Mouse (Mus musculus) forebrain, postnatal 0 days (tissue): ENCODE results near the gene Irf6. TPM values are rescaled to one million over a fixed set of nuclear protein-coding genes. Genes with fewer than 3 reads are reported as not detected.

ENCODE experiments used
- ATAC-seq: fragments of 200-750 bp; cut with Nextera tagmentation; 2 replicates; pipeline ENCODE4 v1.8.0; 2017; ENCODE audit warnings: mild to moderate bottlenecking, moderate library complexity
- DNase-seq: peaks from one replicate; pipeline ENCODE4 v3.0.0-alpha.2; 2015
- H3K27ac ChIP-seq: fragments of 300-500 bp; sonication (generic); 2 replicates; pipeline ENCODE4 v1.5.1; 2014; ENCODE audit warnings: low read depth, mild to moderate bottlenecking, antibody characterized with exemption, low read length, moderate library complexity, mixed read lengths
- H3K27me3 ChIP-seq: fragments of 300-500 bp; sonication (generic); 2 replicates; pipeline ENCODE4 v1.6.1; 2014; ENCODE audit warnings: mild to moderate bottlenecking, low read length, mixed read lengths; ENCODE audit not compliant: insufficient read depth
- H3K36me3 ChIP-seq: fragments of 300-500 bp; sonication (generic); 2 replicates; pipeline ENCODE4 v1.6.1; 2014; ENCODE audit warnings: mild to moderate bottlenecking, moderate library complexity; ENCODE audit not compliant: insufficient read depth
- H3K4me1 ChIP-seq: fragments of 300-500 bp; sonication (generic); 2 replicates; pipeline ENCODE4 v1.6.1; 2014; ENCODE audit warnings: antibody characterized with exemption; ENCODE audit not compliant: insufficient read depth
- H3K4me2 ChIP-seq: fragments of 300-500 bp; sonication (generic); 2 replicates; pipeline ENCODE4 v1.6.1; 2014; ENCODE audit warnings: low read depth, mild to moderate bottlenecking, moderate library complexity
- H3K4me3 ChIP-seq: fragments of 300-500 bp; sonication (generic); 2 replicates; pipeline ENCODE4 v1.5.1; 2014; ENCODE audit warnings: low read depth, low read length, mixed read lengths
- H3K9ac ChIP-seq: fragments of 300-500 bp; sonication (generic); 2 replicates; pipeline ENCODE4 v1.6.1; 2014; ENCODE audit warnings: mild to moderate bottlenecking
- H3K9me3 ChIP-seq: fragments of 300-500 bp; sonication (generic); 2 replicates; pipeline ENCODE4 v1.6.1; 2016; ENCODE audit warnings: low read length
- CTCF ChIP-seq: sonication (generic); IDR thresholded peaks from 2 replicates; pipeline ENCODE4 v1.5.1; 2016; ENCODE audit warnings: antibody characterized with exemption, control low read depth, low read depth
- WGBS: fragments of 180-500 bp; shearing (Covaris S2); extraction: QIAGEN DNeasy Blood & Tissue Kit; methylation state at CpG from one replicate; pipeline ENCODE4 v1.1.7; 2014; 5-methylcytosine and 5-hydroxymethylcytosine counted together
- polyA plus RNA-seq: library from polyadenylated mRNA; unstranded; fragments of >200 nt; fragmentation: Nextera tagmentation; extraction: Ambion mirVana; gene quantifications from 2 replicates; pipeline ENCODE4 v1.2.1, GENCODE M21; 2015
- total RNA-seq: library from RNA; depleted of rRNA; stranded (reverse); fragments of >200 nt; gene quantifications from 2 replicates; pipeline ENCODE4 v1.2.3, GENCODE M21; 2014; rRNA removed

The Irf6 gene
- total and polyA plus RNA-seq, 2 experiments from 2014 or later = 0.29 to 0.33 TPM

DNA sequence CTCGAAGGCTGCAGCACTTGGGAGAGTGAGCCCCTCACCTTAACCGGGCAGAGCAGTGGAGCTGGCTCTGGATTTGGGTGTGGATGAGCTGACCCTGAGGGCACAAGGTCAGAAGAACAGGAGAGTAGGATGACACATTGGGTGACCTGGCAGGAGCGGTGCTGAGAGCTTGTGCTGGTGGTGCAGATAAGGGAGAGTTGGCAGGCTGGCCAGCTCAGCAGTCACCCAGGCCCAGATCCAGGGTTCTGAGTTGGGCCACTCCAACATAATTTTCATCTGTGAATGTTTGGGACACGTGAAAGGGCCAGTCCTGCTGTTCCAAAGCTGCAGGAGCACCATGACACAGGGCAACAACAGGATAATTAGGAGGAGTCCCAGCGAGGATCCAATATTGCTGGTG lies 58.5 kb downstream of the Irf6 start:
- DNase-seq (no peak), ATAC-seq (no peak)
- TF ChIP-seq CTCF = no peak
- WGBS = 74% methylated on average over 5 of the region's 5 CpGs
- Histone ChIP-seq H3K27me3 (no peaks in the 10 kb centered on the region), H3K36me3 (no peaks in the 10 kb centered on the region), H3K4me3 (no peak overlapping the region), H3K9me3 (no peaks in the 10 kb centered on the region), H3K27ac (no peak overlapping the region), H3K4me2 (no peak overlapping the region), H3K4me1 (no peaks in the 10 kb centered on the region), H3K9ac (no peak overlapping the region)

- Histone ChIP-seq H3K9me3 (no peaks in the 10 kb centered on the region), H3K27me3 (no peaks in the 10 kb centered on the region), H3K4me2 (no peak overlapping the region), H3K4me1 (no peaks in the 10 kb centered on the region), H3K27ac (no peak overlapping the region), H3K36me3 (no peaks in the 10 kb centered on the region), H3K4me3 (no peak overlapping the region), H3K9ac (no peak overlapping the region)
- TF ChIP-seq CTCF = no peak
- DNase-seq = no peak
- no peak for ATAC-seq
- WGBS = 74% methylated on average over 5 of the region's 5 CpGs
Measured at GRCm38 (mm10) chr1:193214053-193214452, 61.1 kb downstream of the Irf6 start.

DNA sequence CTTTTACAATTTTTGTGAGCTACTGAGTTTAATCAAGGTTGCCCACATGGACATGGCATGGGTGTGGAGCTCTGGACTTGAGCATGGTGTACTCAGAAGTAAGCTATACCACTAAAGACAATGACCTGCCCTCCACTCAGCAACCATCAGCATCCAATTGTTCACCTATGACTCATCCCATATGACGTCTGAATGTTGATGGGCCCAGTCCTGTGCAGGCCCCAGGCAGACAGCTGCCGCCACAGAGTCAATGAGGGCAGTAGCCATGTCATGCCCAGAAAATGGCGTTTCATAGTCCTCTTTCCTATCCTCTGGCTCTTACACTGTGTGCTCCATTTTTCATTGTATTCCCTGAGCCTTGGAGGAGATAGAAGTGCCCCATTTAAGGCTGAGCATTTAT lies 63.1 kb downstream of the Irf6 start:
- H3K27ac ChIP-seq = no peak overlapping the region
- H3K4me1 ChIP-seq = no peaks in the 10 kb centered on the region
- WGBS = 76% methylated on average over 3 of the region's 3 CpGs
- no peak overlapping the region for H3K4me3 ChIP-seq
- DNase-seq = no peak
- no peak for TF ChIP-seq CTCF
- no peaks in the 10 kb centered on the region for H3K9me3 ChIP-seq
- no peak for ATAC-seq
- no peaks in the 10 kb centered on the region for H3K27me3 ChIP-seq
- H3K36me3 ChIP-seq = no peaks in the 10 kb centered on the region
- no peak overlapping the region for H3K9ac ChIP-seq
- H3K4me2 ChIP-seq = no peak overlapping the region

GRCm38 (mm10) chr1:193220408-193220807 lies 67.5 kb downstream of the Irf6 start:
- WGBS = 72% methylated on average over 5 of the region's 5 CpGs
- Histone ChIP-seq H3K4me2 (no peak overlapping the region), H3K9ac (no peak overlapping the region), H3K4me3 (no peak overlapping the region), H3K27ac (no peak overlapping the region), H3K4me1 (no peaks in the 10 kb centered on the region), H3K36me3 (no peaks in the 10 kb centered on the region), H3K9me3 (no peaks in the 10 kb centered on the region), H3K27me3 (no peaks in the 10 kb centered on the region)
- TF ChIP-seq CTCF = no peak
- ATAC-seq (no peak), DNase-seq (no peak)

Other genes starting within 250 kb of the Irf6 start
- gene Syt14, start 117.3 kb upstream of the Irf6 start, total RNA-seq = 11.8 and 16.7 TPM in 2 replicates
- gene Syt14, start 117.3 kb upstream of the Irf6 start, polyA plus RNA-seq = 2.6 and 4.6 TPM in 2 replicates
- 11.4 and 18.6 TPM in 2 replicates for gene Diexf, start 22.8 kb upstream of the Irf6 start, total RNA-seq
- 4.0 and 6.2 TPM in 2 replicates for gene Diexf, start 22.8 kb upstream of the Irf6 start, polyA plus RNA-seq
- gene A130010J15Rik, start 14.9 kb downstream of the Irf6 start, total RNA-seq = 16.2 and 18.2 TPM in 2 replicates
- gene A130010J15Rik, start 14.9 kb downstream of the Irf6 start, polyA plus RNA-seq = 9.6 and 10.8 TPM in 2 replicates
- 0.69 and 1.8 TPM in 2 replicates for gene Traf3ip3, start 48.6 kb downstream of the Irf6 start, total RNA-seq
- 1.6 and 2.1 TPM in 2 replicates for gene Traf3ip3, start 48.6 kb downstream of the Irf6 start, polyA plus RNA-seq
- gene Lamb3, start 54.6 kb downstream of the Irf6 start, total RNA-seq = 1.5 and 3.6 TPM in 2 replicates
- gene Lamb3, start 54.6 kb downstream of the Irf6 start, polyA plus RNA-seq = 0.98 and 1.1 TPM in 2 replicates
- gene Hsd11b1, start 111.0 kb downstream of the Irf6 start, total RNA-seq = 1.8 TPM in 2 replicates
- 2.0 and 2.1 TPM in 2 replicates for gene Hsd11b1, start 111.0 kb downstream of the Irf6 start, polyA plus RNA-seq
- gene G0s2, start 120.1 kb downstream of the Irf6 start, total RNA-seq = 5.7 and 11.0 TPM in 2 replicates
- 4.7 and 5.0 TPM in 2 replicates for gene G0s2, start 120.1 kb downstream of the Irf6 start, polyA plus RNA-seq
- gene Camk1g, start 217.2 kb downstream of the Irf6 start, total RNA-seq = 50.3 and 56.1 TPM in 2 replicates
- 37.4 and 46.0 TPM in 2 replicates for gene Camk1g, start 217.2 kb downstream of the Irf6 start, polyA plus RNA-seq